Mouse (Mus musculus): ENCODE measurements around the gene Krt27.

The Krt27 gene

GRCm38 (mm10) chr11:99322851-99323250, 28.1 kb downstream of the Krt27 start, which contains the start of gene Krt25:
TSS of gene Krt25 (minus strand) at chr11:99322951.
- DNase-seq (ENCODE audit: low spot score) = no peak

- DNase-seq (ENCODE audit: low spot score) = no peak
These were observed 29.8 kb downstream of the Krt27 start for GRCm38 (mm10) chr11:99321094-99321493.

- no peak for DNase-seq (ENCODE audit: low spot score)
These were observed 31.8 kb downstream of the Krt27 start for GRCm38 (mm10) chr11:99319127-99319526.

- no peak for DNase-seq (ENCODE audit: low spot score)
These were observed 34.4 kb downstream of the Krt27 start for GRCm38 (mm10) chr11:99316543-99316942.

GRCm38 (mm10) chr11:99314594-99314993, 36.3 kb downstream of the Krt27 start:
- no peak for DNase-seq (ENCODE audit: low spot score)

- no peak for DNase-seq (ENCODE audit: low spot score)
These were observed 40.0 kb downstream of the Krt27 start for GRCm38 (mm10) chr11:99310882-99311281.

- DNase-seq (ENCODE audit: low spot score) = peak; percentile 38
These were observed 43.3 kb downstream of the Krt27 start for GRCm38 (mm10) chr11:99307579-99307978.

All from layer of hippocampus, adult 9-10 months (tissue).